Mouse (Mus musculus): ENCODE results near the gene Gna15. TPM values are rescaled to one million over a fixed set of nuclear protein-coding genes. Genes with fewer than 3 reads are reported as not detected.

The Gna15 gene
- total RNA-seq, 2 experiments from 2014 or later, result 28.9 to 31.9 TPM

DNA sequence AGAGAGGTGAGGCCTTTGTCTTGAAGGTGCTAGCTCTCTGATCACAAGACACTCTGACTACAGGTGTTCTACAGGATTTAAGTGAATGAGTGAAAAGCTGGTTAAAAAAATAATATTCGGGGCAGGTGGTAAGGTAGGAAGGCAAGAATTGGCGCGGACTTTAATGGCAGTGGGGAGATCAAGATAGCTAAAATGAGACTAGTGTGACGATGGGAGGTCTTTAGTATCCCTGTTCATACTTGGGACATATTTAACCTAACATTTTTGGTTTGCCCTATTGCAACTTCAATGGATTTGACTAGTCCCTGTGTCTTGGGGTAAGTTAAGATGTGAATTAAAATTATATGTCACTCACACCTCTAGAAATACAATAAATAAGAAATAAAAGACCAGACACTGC lies 27.1 kb downstream of the Gna15 start:
- no peak for ATAC-seq (replicated peaks; ENCODE audit: poor library complexity)

DNA sequence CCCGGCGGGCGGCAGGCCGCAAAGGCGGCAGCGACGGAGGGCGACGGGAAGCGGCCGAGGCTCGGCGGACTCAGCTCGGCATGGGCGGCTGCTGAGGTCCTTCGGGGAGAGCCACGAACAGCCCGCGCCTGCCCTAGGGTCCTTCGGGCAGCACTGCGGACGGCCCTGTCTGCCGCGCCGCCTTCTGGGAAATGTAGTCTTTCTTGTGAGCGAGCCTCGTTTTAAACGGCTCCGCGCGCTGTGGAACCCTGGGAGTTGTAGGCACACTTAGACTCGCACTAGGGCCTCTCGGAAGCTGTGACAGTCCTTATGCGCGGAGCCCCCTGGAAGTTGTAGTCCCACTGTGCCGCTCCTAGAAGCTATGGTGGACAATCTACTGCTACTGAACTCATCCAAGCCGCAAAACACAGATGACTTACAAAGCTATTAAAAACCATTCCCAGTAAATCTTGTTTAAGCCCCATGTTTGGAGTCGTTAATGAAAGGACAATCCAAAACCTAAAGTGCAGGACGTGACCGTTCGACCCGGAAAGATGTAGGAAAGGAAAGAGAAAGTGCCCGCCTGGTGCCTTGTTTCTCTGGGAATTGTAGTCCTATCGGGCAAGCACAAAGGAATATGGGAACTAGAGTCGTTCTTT lies 27.6 kb downstream of the Gna15 start, which contains the start of gene Ncln:
Gene Ncln (minus strand): TSS at position 129 of the 638 bp plus-strand sequence.
- peak; percentile 65 for ATAC-seq (replicated peaks; ENCODE audit: poor library complexity)

- no peak for ATAC-seq (replicated peaks; ENCODE audit: poor library complexity)
Observed at GRCm38 (mm10) chr10:81495616-81496263, 28.3 kb downstream of the Gna15 start.

- ATAC-seq (replicated peaks; ENCODE audit: poor library complexity), result no peak
Observed at GRCm38 (mm10) chr10:81495151-81495550, 28.9 kb downstream of the Gna15 start.

DNA sequence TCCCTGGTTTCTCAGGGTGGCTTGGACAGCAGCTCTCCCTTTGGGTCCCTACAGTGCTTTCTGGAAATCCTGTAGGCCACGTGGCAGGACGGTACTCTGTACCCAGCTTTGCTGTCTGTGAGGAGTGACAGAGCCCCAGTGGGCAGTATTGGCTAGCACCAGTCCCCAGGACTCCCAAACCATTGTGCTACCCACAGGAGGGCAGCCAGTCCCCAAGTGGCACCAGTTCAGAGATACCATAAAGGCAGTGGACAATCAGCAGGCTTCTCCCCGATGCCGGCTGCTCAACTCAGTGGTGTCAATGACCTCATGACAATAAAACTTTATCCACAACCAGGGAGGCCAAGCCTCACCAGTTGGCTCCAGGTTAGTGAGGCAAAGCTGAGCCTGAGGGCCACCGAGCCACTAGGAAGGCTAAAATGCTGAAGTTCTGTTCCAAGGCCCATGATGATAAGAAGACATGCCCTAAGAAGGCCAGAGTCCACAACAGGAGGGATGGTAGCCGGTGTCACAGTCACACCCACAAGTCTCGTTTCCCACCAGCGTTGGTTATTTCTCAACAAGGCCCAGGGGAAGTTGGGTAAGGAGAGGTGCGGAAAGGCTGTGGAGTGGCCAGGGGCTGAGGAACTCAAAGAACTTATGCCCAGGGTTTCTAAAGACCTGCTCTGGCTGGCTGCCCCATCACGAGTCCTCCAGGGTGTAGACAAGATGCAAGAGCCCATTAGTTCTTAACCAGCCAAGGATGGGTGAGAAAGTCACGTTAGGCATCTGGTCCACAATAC lies 29.6 kb downstream of the Gna15 start:
- ATAC-seq (replicated peaks; ENCODE audit: poor library complexity), result peak; percentile 24

DNA sequence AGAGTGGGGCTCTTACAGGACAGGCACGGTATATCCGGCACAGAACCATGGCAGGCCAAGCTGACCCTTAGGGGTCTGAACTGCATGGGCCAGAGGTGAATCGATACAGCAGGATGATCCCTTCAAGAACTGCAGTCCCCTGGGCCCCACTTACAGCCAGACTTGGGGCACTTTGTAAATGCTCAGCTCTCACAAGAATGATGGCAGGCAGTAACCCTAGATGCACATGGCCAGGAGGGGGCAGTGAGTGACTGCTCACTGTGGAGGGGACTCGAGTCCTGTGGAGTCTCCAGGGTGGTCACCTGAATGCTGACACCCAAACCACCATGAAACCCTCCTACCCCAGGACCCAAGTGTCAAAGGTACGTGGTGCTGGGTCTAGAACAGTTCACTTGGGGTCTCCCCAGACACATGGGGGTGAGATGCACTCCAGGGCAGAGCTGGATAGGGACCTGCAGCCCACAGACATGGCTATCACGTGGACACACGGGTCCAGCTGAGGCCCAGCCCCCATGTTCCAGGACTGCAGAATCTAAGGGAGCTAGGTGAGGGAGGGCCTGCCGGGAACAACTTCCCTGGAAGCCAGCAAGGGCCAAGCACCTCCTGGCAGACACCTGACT lies 30.3 kb downstream of the Gna15 start:
- ATAC-seq (replicated peaks; ENCODE audit: poor library complexity), result no peak

GRCm38 (mm10) chr10:81492606-81493240 lies 31.3 kb downstream of the Gna15 start:
- no peak for ATAC-seq (replicated peaks; ENCODE audit: poor library complexity)

- ATAC-seq (replicated peaks; ENCODE audit: poor library complexity), result no peak
Observed at GRCm38 (mm10) chr10:81491018-81491417, 33.0 kb downstream of the Gna15 start.

DNA sequence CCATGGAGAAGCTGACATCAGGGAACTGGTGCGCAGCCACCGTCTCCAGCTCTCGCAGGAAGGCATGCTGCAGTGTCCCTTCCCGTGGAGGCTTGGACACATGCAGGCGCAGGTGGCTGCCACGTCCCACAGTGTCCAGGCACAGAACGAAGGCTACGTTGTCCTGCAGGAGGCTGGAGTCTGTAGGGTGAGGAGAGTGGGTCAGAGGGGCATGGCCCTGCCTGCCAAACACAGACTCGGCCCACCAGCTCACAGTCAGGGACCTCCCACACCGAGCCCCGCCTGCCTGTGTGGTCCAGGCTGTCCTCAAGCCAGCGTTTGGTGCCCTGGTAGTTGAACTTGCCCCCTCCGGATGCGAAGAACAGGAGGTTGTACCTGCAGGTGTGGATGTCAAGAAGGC lies 34.1 kb downstream of the Gna15 start:
- no peak for ATAC-seq (replicated peaks; ENCODE audit: poor library complexity)

DNA sequence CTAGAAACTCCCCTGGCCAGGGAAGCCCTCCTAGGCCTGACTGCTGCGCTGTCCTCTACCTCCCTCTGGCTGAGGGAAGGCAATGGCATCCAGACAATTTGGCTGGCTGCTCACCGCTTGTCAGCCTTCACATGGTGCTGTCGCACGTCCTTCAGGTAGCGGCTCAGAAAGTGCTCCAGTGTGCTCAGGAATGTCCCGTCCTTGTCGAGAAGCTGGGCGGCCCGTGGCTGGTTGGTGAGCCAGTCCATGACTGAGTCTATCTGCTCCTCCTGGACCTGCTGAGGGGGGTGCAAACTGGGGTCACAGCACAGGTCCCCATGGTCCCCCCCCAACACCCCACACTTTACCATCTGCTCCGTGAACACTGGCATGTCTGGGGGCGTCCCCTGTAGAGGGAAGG lies 35.9 kb downstream of the Gna15 start:
- ATAC-seq (replicated peaks; ENCODE audit: poor library complexity), result no peak

GRCm38 (mm10) chr10:81486496-81486895 lies 37.5 kb downstream of the Gna15 start:
- no peak for ATAC-seq (replicated peaks; ENCODE audit: poor library complexity)

- ATAC-seq (replicated peaks; ENCODE audit: poor library complexity), result peak; percentile 48
Observed at GRCm38 (mm10) chr10:81485479-81486018, 38.5 kb downstream of the Gna15 start.

GRCm38 (mm10) chr10:81485060-81485449 lies 39.0 kb downstream of the Gna15 start:
- ATAC-seq (replicated peaks; ENCODE audit: poor library complexity), result peak; percentile 26

DNA sequence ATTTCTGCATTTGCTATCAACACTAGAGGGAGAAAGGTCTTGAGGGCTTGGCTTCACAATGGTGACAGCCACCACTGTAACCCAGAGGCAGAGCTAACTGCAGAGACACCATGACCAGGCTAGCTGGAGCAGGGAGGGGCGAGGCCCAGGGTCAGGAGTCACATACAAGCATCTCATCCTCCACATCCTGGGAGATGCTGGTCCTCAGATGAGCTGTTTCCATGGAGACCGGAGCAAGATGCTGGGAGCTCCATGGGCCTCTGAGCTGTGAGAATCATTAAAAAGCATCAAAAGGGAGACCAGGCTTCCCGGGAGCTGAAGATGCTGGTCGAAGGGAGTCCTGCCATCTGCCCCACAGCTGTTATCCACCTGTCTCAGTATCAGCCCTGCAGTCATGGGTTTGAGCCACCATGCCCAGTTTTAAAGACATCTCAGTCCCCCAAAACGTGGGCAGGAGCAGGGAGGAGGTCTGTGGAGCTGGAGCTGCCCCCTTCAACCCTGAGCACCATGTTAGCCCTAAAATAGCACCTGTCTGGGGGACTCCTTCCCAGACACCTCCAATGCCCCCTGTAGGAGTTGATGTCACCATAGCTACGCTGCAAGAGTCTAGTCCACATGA lies 39.5 kb downstream of the Gna15 start:
- no peak; the same call in 1 of the 2 replicates for ATAC-seq (replicated peaks; ENCODE audit: poor library complexity)

DNA sequence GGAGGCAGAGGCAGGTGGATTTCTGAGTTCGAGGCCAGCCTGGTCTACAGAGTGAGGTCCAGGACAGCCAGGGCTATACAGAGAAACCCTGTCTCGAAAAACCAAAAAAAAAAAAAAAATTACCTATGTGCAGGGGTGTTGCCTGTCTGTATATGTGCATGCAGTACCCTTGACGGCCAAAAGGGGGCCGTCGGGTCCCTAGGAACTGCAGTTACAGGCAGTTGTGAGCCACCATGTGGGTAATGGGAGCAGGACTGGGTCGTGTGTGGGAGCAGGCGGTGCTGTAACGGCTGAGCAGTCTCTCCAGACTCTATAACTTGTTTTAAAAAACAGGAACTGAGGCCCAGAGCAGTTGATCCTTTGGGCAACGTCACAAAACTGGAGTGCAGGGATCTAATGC lies 40.0 kb downstream of the Gna15 start:
- peak; percentile 58 for ATAC-seq (replicated peaks; ENCODE audit: poor library complexity)

DNA sequence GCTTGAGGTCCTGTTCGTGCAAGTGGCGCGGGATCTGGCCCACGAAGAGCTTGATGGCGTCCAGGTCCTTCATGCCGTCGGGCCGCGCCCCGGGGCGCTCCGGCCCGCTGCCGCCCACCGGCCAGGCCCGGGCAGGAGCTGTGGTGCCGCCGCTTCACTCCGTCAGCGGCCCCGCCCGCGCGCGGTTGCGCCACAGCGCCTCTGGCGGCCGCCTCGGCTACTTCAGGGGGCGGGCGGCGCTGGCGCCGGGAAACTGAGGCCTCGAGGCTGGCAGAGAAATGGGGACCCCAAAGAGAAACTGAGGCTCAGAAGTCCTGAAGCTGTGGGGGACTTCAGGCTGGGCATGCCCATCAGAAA lies 41.5 kb downstream of the Gna15 start, which contains the start of gene Celf5:
Gene Celf5 (minus strand): TSS at position 177 of the 357 bp plus-strand sequence.
- peak; percentile 52 for ATAC-seq (replicated peaks; ENCODE audit: poor library complexity)

GRCm38 (mm10) chr10:81481605-81482532 lies 42.2 kb downstream of the Gna15 start:
- ATAC-seq (replicated peaks; ENCODE audit: poor library complexity), result no peak

GRCm38 (mm10) chr10:81474461-81474860 lies 49.6 kb downstream of the Gna15 start:
- peak; percentile 27; the same call in 1 of the 2 replicates for ATAC-seq (replicated peaks; ENCODE audit: poor library complexity)

GRCm38 (mm10) chr10:81473003-81473451 lies 51.0 kb downstream of the Gna15 start:
- ATAC-seq (replicated peaks; ENCODE audit: poor library complexity), result no peak
